Mouse (Mus musculus) lung, adult 2 months (tissue): ENCODE data around the gene Sh3d21.

Source experiments
- CTCF ChIP-seq: fragments of 200-500 bp; IDR thresholded peaks from 2 replicates; pipeline ENCODE4 v1.5.1; 2011; ENCODE audit warnings: mild to moderate bottlenecking, low read length, control low read depth; ENCODE audit not compliant: insufficient read depth
- POLR2A ChIP-seq: fragments of 200-500 bp; IDR thresholded peaks from 2 replicates; pipeline ENCODE4 v1.6.1; 2011; ENCODE audit warnings: low read depth, mild to moderate bottlenecking, control low read depth, low read length, borderline replicate concordance; ENCODE audit errors: extremely low read depth

DNA sequence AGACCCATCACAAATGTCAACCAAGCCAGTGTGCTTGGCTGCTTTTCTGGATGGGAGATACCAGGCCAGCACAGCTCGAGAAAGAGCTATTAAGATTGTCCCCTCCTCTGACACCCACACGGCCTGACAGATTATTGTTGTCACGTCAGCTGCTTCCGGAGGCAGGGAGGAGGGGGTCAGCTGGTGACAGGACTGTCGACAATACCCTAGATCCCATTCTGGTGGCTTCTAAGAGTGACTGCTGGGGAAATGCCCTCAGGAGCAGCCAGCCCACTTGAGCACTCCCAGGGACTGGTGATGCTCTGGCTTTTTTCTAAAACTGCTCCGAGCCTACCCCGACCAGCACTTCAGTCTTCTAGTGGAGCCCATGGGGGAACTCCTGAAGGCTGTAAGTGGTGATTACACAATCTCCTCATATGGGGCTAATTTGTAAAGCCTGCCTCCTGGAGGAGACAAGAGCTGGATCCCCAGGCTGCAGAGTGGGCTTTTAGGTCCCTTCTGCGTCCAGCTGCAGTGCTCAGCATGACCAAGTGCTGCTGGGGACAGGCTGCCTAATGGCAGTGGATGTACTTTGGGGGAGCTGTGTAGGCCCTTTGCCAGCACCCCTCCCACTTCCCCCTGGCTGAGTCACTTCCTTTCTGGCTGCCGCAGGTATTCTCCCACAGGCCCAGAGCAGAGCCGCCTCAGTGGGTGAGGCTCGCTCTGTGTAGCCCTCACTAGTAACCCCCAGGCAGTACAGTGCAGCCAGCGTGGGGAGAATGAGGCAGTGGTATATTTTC, 52.7 kb downstream of the Sh3d21 start:
- TF ChIP-seq CTCF: 0 out of 2 replicates have a peak, but pooled peaks have one; percentile 18
- TF ChIP-seq POLR2A: peak; percentile 82; the same call in 1 of the 2 replicates
